ENCODE assay signal across 7 mouse cellular contexts in genomic region chr4:142071243-142071991, GRCm38 (mm10). TPM values are rescaled to one million over a fixed set of nuclear protein-coding genes. Genes with fewer than 3 reads are reported as not detected.
A peak's percentile ranks its signal among the peaks of the same experiment; 100 is the strongest.
DNase-seq lines count a peak whose midpoint lies in the region; ATAC-seq and TF ChIP-seq lines count a peak whose summit lies in the region.

No protein-coding gene starts in this region.

- no peak overlapping the region for H3K4me2 ChIP-seq in intestine, embryonic 14.5 days (ENCODE audit: low read length)
- peak overlapping the region; percentile 34; the same call in 1 of the 2 replicates for H3K4me2 ChIP-seq in stomach, embryonic 16.5 days (ENCODE audit: low read depth, low read length)

- H3K27me3 ChIP-seq in liver, adult 2 months (ENCODE audit: control insufficient read depth, insufficient read depth, low read length): no peaks in the 10 kb centered on the region
- H3K27me3 ChIP-seq in intestine, embryonic 14.5 days (replicated peaks; ENCODE audit: control insufficient read depth, insufficient read depth, low read length): no peaks in the 10 kb centered on the region; the same call in 1 of the 2 replicates
- H3K27me3 ChIP-seq in stomach, embryonic 16.5 days (ENCODE audit: control insufficient read depth, insufficient read depth, low read length): no peaks in the 10 kb centered on the region

- H3K27ac ChIP-seq in liver, adult 2 months (replicated peaks; ENCODE audit: insufficient read depth, low read depth, low read length): peak overlapping the region; percentile 88
- peak overlapping the region; percentile 27; the same call in 1 of the 2 replicates for H3K27ac ChIP-seq in intestine, embryonic 14.5 days (ENCODE audit: low read depth)
- peak overlapping the region; percentile 95 for H3K27ac ChIP-seq in stomach, embryonic 16.5 days (ENCODE audit: low read length)

- H3K9ac ChIP-seq in liver, adult 2 months (ENCODE audit: low read depth, low read length): no peak overlapping the region
- no peak overlapping the region for H3K9ac ChIP-seq in intestine, embryonic 14.5 days (ENCODE audit: low read length)
- H3K9ac ChIP-seq in stomach, embryonic 16.5 days (ENCODE audit: low read length): peak overlapping the region; percentile 43; the same call in 1 of the 2 replicates

- H3K4me3 ChIP-seq in liver, adult 2 months (ENCODE audit: insufficient read depth, low read depth, low read length): no peak overlapping the region
- H3K4me3 ChIP-seq in intestine, embryonic 14.5 days (ENCODE audit: low read depth, low read length): no peak overlapping the region
- no peak overlapping the region for H3K4me3 ChIP-seq in stomach, embryonic 16.5 days (replicated peaks; ENCODE audit: low read length)

- H3K36me3 ChIP-seq in liver, adult 2 months (ENCODE audit: control insufficient read depth, insufficient read depth, low read length): no peaks in the 10 kb centered on the region
- no peaks in the 10 kb centered on the region for H3K36me3 ChIP-seq in intestine, embryonic 14.5 days (ENCODE audit: control insufficient read depth, insufficient read depth, low read length)
- H3K36me3 ChIP-seq in stomach, embryonic 16.5 days (ENCODE audit: control insufficient read depth, insufficient read depth, low read length): no peaks in the 10 kb centered on the region

- TF ChIP-seq CTCF in liver, adult 2 months (IDR thresholded peaks at IDR 0.05; ENCODE audit: low read depth, low read length): no peak

- peaks cover 15% of the 10 kb centered on the region for H3K4me1 ChIP-seq in liver, adult 2 months (ENCODE audit: control insufficient read depth, insufficient read depth, low read length)
- H3K4me1 ChIP-seq in intestine, embryonic 14.5 days (replicated peaks; ENCODE audit: control insufficient read depth, insufficient read depth, low read length): peaks cover 36% of the 10 kb centered on the region
- H3K4me1 ChIP-seq in stomach, embryonic 16.5 days (ENCODE audit: control insufficient read depth, insufficient read depth, low read length): peaks cover 59% of the 10 kb centered on the region

- ATAC-seq in intestine, embryonic 14.5 days (replicated peaks; ENCODE audit: low FRiP score, low TSS enrichment, low read depth): no peak
- peak; percentile 34; the same call in 1 of the 2 replicates for ATAC-seq in stomach, embryonic 16.5 days (ENCODE audit: insufficient read depth, low FRiP score)

- no peak for TF ChIP-seq POLR2A in liver, adult 2 months (IDR thresholded peaks at IDR 0.05; ENCODE audit: extremely low read depth, insufficient read depth, low read length)

- no peaks in the 10 kb centered on the region for H3K9me3 ChIP-seq in intestine, embryonic 14.5 days (ENCODE audit: control insufficient read depth, low read length)
- no peaks in the 10 kb centered on the region for H3K9me3 ChIP-seq in stomach, embryonic 16.5 days (replicated peaks; ENCODE audit: control insufficient read depth, low read length)

- 9% methylated on average over 18 of the region's 18 CpGs for WGBS in liver, adult 2 months
- WGBS in intestine, embryonic 14.5 days: 18% methylated on average over 18 of the region's 18 CpGs
- 21% methylated on average over 18 of the region's 18 CpGs for WGBS in stomach, embryonic 16.5 days

- peak; percentile 76 for DNase-seq in liver, adult 2 months (ENCODE audit: extremely low read depth, low read depth, low spot score)
- no peak for DNase-seq in liver
- peak; percentile 90 to 94 for DNase-seq in cerebellum, postnatal 10 days
- DNase-seq in intestine, embryonic 14.5 days (ENCODE audit: low spot score): no peak
- DNase-seq in thymus, adult 18-20 months: no peak
- DNase-seq in ovary, postnatal 14 days (ENCODE audit: low spot score): no peak

- peaks cover 5% of the 10 kb centered on the region; the same call in 1 of the 2 replicates for H3K79me2 ChIP-seq in liver, adult 2 months (ENCODE audit: control insufficient read depth, insufficient read depth, low read length)

RNA-seq across cellular contexts. Expression of gene Tmem51, which starts 12.7 kb away (rescaled TPM):
- total RNA-seq in liver, adult 2 months (2014; rRNA removed): 4.1 and 6.8 TPM in 2 replicates
- polyA plus RNA-seq in liver, adult 2 months (2012; rRNA removed): 4.0 and 13.3 TPM in 2 replicates
- 42.9 and 45.5 TPM in 2 replicates for polyA plus RNA-seq in intestine, embryonic 14.5 days (2014; fragmentation: Nextera tagmentation; extraction: Ambion mirVana)
- polyA plus RNA-seq in stomach, embryonic 16.5 days (2015; fragmentation: Nextera tagmentation; extraction: Ambion mirVana): 79.2 and 87.9 TPM in 2 replicates

RNA-seq across cellular contexts. Expression of gene Fhad1, which starts 56.5 kb away (rescaled TPM):
- 0.40 and 2.4 TPM in 2 replicates for total RNA-seq in liver, adult 2 months (2014; rRNA removed)
- polyA plus RNA-seq in liver, adult 2 months (2012; rRNA removed): 0.06 and 0.41 TPM in 2 replicates
- 1.8 and 2.2 TPM in 2 replicates for polyA plus RNA-seq in intestine, embryonic 14.5 days (2014; fragmentation: Nextera tagmentation; extraction: Ambion mirVana)
- 5.3 and 5.8 TPM in 2 replicates for polyA plus RNA-seq in stomach, embryonic 16.5 days (2015; fragmentation: Nextera tagmentation; extraction: Ambion mirVana)

Comparison
In these comparisons a context has a peak if more than half of its experiments do, and no peak if none do; other contexts are left out.
1. DNase-seq: peak in liver, adult 2 months (single experiment) and cerebellum, postnatal 10 days (2 of 2); none in liver (single experiment), intestine, embryonic 14.5 days (single experiment), thymus, adult 18-20 months (0 of 2) and ovary, postnatal 14 days (single experiment).
2. H3K27ac ChIP-seq: peak in every context shown above with its lines; median percentile 95 in stomach, embryonic 16.5 days; 88 in liver, adult 2 months; 27 in intestine, embryonic 14.5 days.